Mouse (Mus musculus): Measurements from ENCODE around the gene Zbtb40. TPM values are rescaled to one million over a fixed set of nuclear protein-coding genes. Genes with fewer than 3 reads are reported as not detected.

Zbtb40 gene
- polyA plus RNA-seq, 1 experiment from 2014 or later = 4.1 TPM

DNA sequence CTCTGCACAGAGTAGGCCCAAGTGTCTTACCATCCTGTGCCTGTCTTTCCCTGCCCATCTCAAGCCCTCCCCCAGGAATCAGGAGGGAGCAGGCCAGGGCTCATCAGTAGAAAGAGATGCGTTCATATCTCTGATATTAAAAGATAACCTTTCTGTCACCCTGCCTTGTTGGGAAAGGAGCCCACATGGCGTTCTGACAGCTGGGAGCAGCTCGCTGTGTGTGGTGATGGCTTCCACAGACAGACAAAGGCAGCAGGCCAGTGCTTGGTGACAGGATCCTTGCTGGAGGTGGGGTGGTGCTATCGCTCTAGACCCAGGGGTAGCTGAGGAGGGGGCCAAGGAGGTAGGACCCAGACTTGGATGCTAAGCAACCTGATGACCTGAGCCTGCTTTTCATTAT is 86.2 kb downstream of the Zbtb40 start:
- 51% methylated on average over 4 of the region's 4 CpGs for WGBS
- peaks cover 100% of the 10 kb centered on the region for H3K27me3 ChIP-seq (ENCODE audit: insufficient read depth, poor library complexity, severe bottlenecking)
- no peak for DNase-seq (ENCODE audit: low spot score)

DNA sequence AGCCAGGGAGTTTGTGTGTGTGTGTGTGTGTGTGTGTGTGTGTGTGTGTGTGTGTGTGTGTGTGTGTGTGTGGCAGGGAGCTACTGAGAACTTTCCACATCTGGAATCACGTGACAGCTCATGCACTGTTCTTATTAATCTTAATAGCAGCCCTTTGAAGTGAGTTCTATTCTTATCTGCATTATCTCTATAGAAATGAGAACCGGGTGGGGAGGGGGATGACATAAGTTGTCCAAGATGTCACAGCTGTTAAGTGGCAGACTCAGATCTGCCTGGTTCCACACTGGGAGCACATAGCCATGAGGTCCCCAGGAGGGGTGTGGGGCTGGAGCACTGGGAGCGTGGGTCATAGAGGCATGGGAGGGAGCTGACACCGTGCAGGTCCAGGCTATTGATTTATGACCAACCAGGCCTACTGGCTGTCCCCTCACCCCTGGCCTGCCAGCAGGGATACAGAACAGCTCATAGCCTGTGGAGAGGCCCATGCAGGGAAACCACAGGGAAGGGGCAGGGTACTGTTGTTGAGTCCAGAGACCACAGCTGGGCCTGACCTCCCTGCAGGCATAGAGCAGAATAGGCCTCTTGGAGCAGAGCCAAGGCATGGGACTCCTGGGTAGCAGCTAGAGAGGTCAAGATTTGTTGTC is 86.8 kb downstream of the Zbtb40 start:
- WGBS = 42% methylated on average over 4 of the region's 4 CpGs
- H3K36me3 ChIP-seq = no peaks in the 10 kb centered on the region
- H3K27me3 ChIP-seq (ENCODE audit: insufficient read depth, poor library complexity, severe bottlenecking) = peaks cover 100% of the 10 kb centered on the region
- DNase-seq (ENCODE audit: low spot score) = no peak
- no peak overlapping the region for H3K4me3 ChIP-seq
- no peak overlapping the region for H3K27ac ChIP-seq
- H3K9me3 ChIP-seq = no peaks in the 10 kb centered on the region
- H3K4me1 ChIP-seq = peaks cover 38% of the 10 kb centered on the region

More for the DNA sequence above, 86.2 kb downstream of the Zbtb40 start:
- H3K36me3 ChIP-seq = no peaks in the 10 kb centered on the region
- no peak overlapping the region for H3K27ac ChIP-seq
- H3K4me3 ChIP-seq = no peak overlapping the region
- peaks cover 39% of the 10 kb centered on the region for H3K4me1 ChIP-seq
- no peaks in the 10 kb centered on the region for H3K9me3 ChIP-seq

DNA sequence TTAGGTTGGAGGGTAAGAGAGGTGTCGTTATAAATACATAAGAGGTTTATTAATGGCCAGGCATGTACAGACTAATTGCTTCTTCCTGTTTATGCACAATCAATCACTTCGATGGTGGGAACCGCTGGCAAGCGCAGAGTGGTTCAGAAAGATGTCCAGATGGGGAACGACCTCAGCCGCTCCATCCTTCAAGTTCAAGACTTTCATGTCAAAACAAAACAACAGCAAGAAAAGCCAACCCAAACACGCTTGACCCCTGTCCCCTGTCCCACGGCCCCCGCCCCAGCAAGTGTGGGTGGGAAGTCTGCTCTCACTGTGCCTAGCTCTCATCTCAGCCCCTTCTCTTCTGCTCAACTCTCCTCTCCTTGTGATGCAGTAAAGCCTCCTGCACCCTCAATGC is 88.0 kb downstream of the Zbtb40 start:
- peaks cover 100% of the 10 kb centered on the region for H3K27me3 ChIP-seq (ENCODE audit: insufficient read depth, poor library complexity, severe bottlenecking)
- H3K9me3 ChIP-seq = no peaks in the 10 kb centered on the region
- H3K4me3 ChIP-seq = no peak overlapping the region
- no peak for DNase-seq (ENCODE audit: low spot score)
- H3K27ac ChIP-seq = no peak overlapping the region
- WGBS = 71% methylated on average over 9 of the region's 9 CpGs
- no peaks in the 10 kb centered on the region for H3K36me3 ChIP-seq
- H3K4me1 ChIP-seq = peaks cover 39% of the 10 kb centered on the region

DNA sequence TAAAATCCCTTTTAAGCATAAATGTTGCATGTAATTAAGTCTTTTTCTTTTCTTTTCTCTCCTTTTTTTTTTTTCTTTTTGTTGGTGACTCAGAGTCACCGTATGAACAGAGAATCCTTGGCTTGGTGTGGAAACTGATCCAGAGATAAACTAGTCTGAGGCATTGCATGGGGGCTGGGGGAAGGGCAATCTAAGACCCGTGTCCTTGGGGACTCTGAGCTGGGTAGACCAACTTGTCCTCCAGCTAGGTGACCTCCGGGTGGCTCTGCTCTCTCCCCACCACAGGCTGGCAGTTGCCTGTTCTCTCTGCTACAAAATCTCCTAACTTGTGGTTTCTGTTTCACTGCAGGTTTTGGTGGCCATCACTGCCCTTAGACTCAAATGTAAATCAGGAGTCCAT is 88.5 kb downstream of the Zbtb40 start:
- H3K9me3 ChIP-seq = no peaks in the 10 kb centered on the region
- no peak overlapping the region for H3K4me3 ChIP-seq
- no peak for DNase-seq (ENCODE audit: low spot score)
- H3K4me1 ChIP-seq = peaks cover 35% of the 10 kb centered on the region
- no peak overlapping the region for H3K27ac ChIP-seq
- H3K36me3 ChIP-seq = no peaks in the 10 kb centered on the region
- peaks cover 100% of the 10 kb centered on the region for H3K27me3 ChIP-seq (ENCODE audit: insufficient read depth, poor library complexity, severe bottlenecking)
- 49% methylated on average over 3 of the region's 3 CpGs for WGBS

DNA sequence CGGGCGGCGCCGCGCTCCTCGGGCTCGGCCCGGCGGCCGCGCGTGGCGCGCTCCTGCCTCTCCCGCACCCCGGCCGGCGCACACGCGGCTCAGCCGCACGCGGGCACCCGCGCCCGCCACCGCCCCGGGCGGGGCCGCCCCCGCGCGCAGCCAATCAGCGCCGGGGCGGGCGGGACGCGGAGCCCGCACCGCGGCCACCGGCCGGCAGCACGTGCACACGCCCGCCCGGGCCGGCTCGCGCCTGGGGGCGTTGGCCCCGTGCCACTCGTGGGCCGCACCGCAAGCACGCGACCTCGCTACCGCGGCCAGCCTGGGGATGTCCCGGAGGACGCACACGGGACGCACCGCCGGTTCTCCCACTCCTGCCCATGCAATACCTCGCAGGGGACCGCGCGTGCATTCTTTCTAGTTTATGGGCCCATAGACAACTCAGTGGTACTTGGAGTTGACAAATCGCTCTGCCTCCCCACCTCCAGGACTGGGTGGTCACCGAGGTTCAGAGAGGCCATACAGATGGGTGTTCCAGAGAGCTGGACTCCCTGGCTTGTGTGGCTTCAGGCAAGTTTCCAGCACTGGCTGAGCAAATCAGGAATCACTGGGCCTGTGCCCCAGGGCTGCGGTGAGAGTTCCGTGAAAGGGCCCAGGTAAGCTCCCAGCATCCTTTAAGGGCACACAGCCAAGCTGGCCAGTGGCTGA is 91.7 kb downstream of the Zbtb40 start, which contains the start of gene Epha8:
TSS of gene Epha8 (minus strand) at position 66 of the 696 bp plus-strand sequence.
- DNase-seq (ENCODE audit: low spot score) = no peak
- no peaks in the 10 kb centered on the region for H3K9me3 ChIP-seq
- H3K36me3 ChIP-seq = no peaks in the 10 kb centered on the region
- peaks cover 25% of the 10 kb centered on the region for H3K4me1 ChIP-seq
- no peak within 1 kb of the TSS for H3K27ac ChIP-seq
- peak within 1 kb of the TSS; percentile 54 for H3K4me3 ChIP-seq
- H3K27me3 ChIP-seq (ENCODE audit: insufficient read depth, poor library complexity, severe bottlenecking) = peaks cover 100% of the 10 kb centered on the region
- WGBS = 11% methylated on average over 75 of the region's 75 CpGs

DNA sequence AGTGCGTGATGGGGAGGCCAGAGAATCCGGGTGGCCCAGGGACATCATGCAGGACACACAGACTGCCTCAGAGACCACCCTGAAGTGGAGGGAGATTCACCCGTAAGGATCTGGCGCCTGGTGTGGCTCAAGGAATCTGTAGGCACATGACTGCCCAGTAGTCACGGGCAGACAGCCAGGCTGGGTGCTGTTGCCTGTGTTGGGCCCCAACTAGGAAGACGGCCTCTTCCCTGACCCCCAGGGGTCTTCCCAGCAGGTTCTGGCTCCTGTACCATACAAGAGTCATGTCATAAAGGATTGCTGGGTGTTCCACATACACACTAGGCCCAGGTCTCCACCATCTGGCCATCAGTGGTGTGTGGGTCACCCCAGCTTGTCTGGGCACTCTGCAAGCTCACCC is 94.0 kb downstream of the Zbtb40 start:
- Histone ChIP-seq H3K36me3 (no peaks in the 10 kb centered on the region), H3K27ac (no peak overlapping the region), H3K9me3 (no peaks in the 10 kb centered on the region), H3K4me1 (peaks cover 13% of the 10 kb centered on the region; the same call in 1 of the 2 replicates), H3K4me3 (no peak overlapping the region), H3K27me3 (ENCODE audit: insufficient read depth, poor library complexity, severe bottlenecking) (peaks cover 100% of the 10 kb centered on the region)
- WGBS = 80% methylated on average over 6 of the region's 6 CpGs
- DNase-seq (ENCODE audit: low spot score) = no peak

DNA sequence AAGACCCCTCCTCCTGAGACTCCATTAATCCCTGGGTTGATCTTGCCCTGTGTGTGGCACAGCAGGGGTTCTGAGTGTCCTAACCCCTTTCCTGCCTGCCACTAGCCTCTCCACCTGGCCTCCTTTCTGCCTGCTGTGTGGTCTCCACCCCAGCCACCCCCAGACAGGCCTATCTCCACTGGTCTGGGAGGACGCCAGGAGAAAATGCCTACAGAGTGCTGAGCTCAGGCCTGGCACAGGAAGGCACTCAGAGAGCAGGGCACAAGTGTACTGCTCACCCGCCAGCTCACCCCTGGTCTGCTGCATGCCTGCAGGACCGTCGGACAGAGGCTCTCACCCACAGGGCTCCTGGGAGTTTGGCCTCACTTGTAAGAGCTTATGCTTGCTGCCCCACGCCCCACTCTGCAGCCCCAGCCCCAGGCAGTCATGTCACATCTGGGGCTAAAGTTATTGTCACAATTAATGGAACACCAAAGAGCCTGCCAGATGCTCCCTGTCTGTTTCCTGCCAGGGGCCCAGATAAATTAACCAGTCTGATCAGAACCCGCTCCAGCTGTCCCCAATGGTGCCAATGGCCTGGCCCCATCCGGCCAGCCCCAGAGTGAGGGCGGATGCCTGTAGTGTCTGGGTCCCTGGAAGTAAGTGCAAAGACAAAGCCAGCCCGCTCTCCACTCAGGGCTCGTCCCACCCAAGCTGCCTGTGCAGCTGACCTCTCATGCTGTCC is 99.2 kb downstream of the Zbtb40 start:
- no peak overlapping the region for H3K4me3 ChIP-seq
- 38% methylated on average over 10 of the region's 10 CpGs for WGBS
- H3K36me3 ChIP-seq = no peaks in the 10 kb centered on the region
- DNase-seq (ENCODE audit: low spot score) = no peak
- H3K4me1 ChIP-seq = peaks cover 3% of the 10 kb centered on the region
- H3K27me3 ChIP-seq (ENCODE audit: insufficient read depth, poor library complexity, severe bottlenecking) = peaks cover 100% of the 10 kb centered on the region
- H3K9me3 ChIP-seq = no peaks in the 10 kb centered on the region
- H3K27ac ChIP-seq = no peak overlapping the region

DNA sequence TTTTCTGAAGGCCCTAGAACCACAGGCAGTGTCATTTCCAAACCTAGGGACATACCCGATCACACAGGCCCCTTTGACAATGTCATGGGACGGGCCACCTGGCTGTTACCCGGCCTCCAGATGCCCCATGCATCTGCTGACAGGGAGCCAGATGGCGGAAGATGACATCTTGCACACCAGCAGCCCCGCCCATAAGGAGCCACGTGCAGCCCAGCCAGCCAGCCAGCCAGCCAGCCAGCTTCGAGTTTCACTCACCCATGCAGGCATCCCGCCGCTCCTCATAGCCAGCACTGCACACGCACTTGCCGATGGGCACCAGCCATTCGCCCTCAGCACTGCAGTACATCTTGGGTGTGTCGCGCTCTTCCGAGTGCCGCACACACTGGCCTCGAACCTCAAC is 103.2 kb downstream of the Zbtb40 start:
- Histone ChIP-seq H3K4me3 (no peak overlapping the region), H3K36me3 (no peaks in the 10 kb centered on the region), H3K9me3 (no peaks in the 10 kb centered on the region), H3K27ac (no peak overlapping the region), H3K4me1 (peaks cover 11% of the 10 kb centered on the region; the same call in 1 of the 2 replicates), H3K27me3 (ENCODE audit: insufficient read depth, poor library complexity, severe bottlenecking) (peaks cover 100% of the 10 kb centered on the region)
- WGBS = 62% methylated on average over 17 of the region's 17 CpGs
- no peak for DNase-seq (ENCODE audit: low spot score)

DNA sequence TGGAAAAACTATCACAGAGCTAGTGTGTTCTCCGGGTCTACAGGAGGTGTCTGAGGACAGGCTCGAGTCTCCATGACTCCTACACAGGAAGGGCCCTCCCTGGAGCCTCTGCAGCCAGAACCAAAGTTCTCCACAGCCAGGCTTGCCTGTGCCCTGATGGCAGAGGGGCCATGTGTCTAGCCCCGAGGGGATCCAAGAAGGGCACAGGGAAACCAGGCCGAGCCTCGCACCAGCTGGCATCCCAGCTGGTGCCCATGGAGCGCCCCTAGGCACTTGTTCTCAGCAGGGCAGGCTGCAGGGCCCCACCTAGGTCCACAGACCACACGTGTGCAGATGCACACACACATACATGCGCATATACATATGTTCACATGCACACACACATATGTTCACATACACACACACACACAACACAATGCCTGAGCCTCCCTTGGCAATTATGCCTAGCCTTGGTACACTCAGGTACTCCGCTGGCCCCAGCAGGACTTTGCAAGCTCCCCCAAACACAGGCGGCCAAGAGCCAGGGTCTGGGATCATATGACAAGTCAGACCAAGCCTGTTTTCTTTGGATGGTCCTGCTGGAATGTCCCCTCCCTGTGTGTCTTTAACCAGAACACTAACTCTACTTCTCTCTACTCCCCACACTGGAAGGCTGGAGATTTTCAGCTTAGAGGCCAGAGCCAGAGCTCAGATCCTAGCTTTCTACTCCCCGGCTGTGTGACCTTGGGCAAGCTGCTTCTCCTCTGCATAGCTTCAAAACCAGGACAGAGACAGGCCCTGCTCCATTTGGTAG is 103.8 kb downstream of the Zbtb40 start:
- Histone ChIP-seq H3K36me3 (no peaks in the 10 kb centered on the region), H3K4me3 (no peak overlapping the region), H3K9me3 (no peaks in the 10 kb centered on the region), H3K4me1 (peaks cover 11% of the 10 kb centered on the region; the same call in 1 of the 2 replicates), H3K27ac (no peak overlapping the region), H3K27me3 (ENCODE audit: insufficient read depth, poor library complexity, severe bottlenecking) (peaks cover 100% of the 10 kb centered on the region)
- no peak for DNase-seq (ENCODE audit: low spot score)
- WGBS = 72% methylated on average over 11 of the region's 11 CpGs

DNA sequence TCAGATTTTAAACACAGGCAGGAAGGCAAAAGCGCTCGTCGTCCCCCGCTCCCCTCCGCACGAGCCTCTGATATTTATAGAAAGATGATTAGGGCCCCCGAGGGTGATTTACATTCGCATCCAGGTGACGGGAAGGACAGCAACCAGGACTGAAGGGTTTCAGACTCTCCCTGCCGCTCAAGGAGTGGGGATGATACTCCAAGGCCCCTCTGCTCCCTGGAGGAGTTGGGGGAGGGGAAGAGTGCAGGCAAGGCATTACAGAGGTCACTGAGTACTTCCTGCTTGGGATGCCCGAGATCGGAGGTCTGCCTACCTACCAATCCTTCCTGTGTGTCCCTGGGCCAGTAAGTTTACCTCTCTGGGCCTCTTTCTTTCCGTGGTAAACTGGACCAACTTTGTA is 105.4 kb downstream of the Zbtb40 start:
- Histone ChIP-seq H3K9me3 (no peaks in the 10 kb centered on the region), H3K36me3 (no peaks in the 10 kb centered on the region), H3K4me1 (peaks cover 11% of the 10 kb centered on the region; the same call in 1 of the 2 replicates), H3K4me3 (peak overlapping the region; percentile 18; the same call in 1 of the 2 replicates), H3K27ac (no peak overlapping the region), H3K27me3 (ENCODE audit: insufficient read depth, poor library complexity, severe bottlenecking) (peaks cover 100% of the 10 kb centered on the region)
- DNase-seq (ENCODE audit: low spot score) = no peak
- whole genome bisulfite sequencing = 17% methylated on average over 13 of the region's 13 CpGs

DNA sequence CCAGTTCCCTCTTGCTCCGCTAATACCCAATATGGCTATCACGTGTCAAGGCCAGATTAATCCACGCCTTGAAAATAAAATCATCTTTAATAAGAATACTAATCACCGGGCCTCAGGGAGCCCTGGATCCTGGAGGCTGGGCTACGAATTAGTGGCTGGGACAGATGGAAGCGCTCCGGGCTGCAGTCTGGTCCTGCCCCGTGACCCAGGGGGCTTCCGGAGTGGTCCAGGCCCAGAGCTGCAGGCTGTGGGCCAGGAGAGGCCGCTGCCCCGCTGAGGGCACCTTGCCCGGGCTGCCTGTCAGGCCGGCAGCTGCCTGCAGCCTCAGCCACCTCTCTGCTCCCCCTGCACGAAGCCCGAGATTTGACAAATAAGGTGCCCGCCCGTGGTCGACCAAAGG is 105.8 kb downstream of the Zbtb40 start:
- H3K36me3 ChIP-seq = no peaks in the 10 kb centered on the region
- no peak for DNase-seq (ENCODE audit: low spot score)
- H3K4me1 ChIP-seq = peaks cover 11% of the 10 kb centered on the region; the same call in 1 of the 2 replicates
- H3K27ac ChIP-seq = no peak overlapping the region
- H3K27me3 ChIP-seq (ENCODE audit: insufficient read depth, poor library complexity, severe bottlenecking) = peaks cover 100% of the 10 kb centered on the region
- peak overlapping the region; percentile 18; the same call in 1 of the 2 replicates for H3K4me3 ChIP-seq
- 26% methylated on average over 18 of the region's 18 CpGs for WGBS
- H3K9me3 ChIP-seq = no peaks in the 10 kb centered on the region

DNA sequence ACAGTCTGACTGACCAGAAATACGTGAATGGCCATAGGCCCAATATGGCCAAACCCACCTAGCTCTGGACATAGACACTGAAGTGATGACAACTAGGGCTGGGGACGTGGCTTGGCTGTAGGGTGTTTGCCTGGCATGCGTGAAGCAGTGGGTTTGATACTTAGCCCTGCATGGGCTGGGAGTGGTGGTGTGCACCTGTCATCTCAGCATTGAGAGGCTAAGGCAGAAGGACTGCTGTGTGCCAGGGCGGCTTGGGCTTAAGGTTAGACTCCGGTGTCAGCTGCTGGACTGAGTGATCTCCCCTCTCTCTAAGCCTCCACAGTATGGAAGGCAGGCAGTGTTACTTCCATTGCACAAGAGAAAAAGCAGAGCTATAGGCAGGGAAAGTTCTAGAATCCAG is 110.7 kb downstream of the Zbtb40 start:
- Histone ChIP-seq H3K4me3 (no peak overlapping the region), H3K36me3 (no peaks in the 10 kb centered on the region), H3K4me1 (peaks cover 28% of the 10 kb centered on the region), H3K27me3 (ENCODE audit: insufficient read depth, poor library complexity, severe bottlenecking) (peaks cover 100% of the 10 kb centered on the region), H3K27ac (no peak overlapping the region), H3K9me3 (no peaks in the 10 kb centered on the region)
- WGBS = 72% methylated on average over 5 of the region's 5 CpGs
- DNase-seq (ENCODE audit: low spot score) = no peak

Data from heart, embryonic 10.5 days (tissue).